Mouse (Mus musculus) macrophage (primary cell): Measurements from ENCODE around the gene Rab3il1. TPM values are rescaled to one million over a fixed set of nuclear protein-coding genes. Genes with fewer than 3 reads are reported as not detected.

Experiments used
- H3K27ac ChIP-seq: fragments of 350-480 bp; formaldehyde crosslinking; 2 replicates; pipeline ENCODE4 v1.9.0; 2021
- H3K36me3 ChIP-seq: fragments of 350-480 bp; formaldehyde crosslinking; 2 replicates; pipeline ENCODE4 v1.9.0; 2021; ENCODE audit errors: inconsistent target
- H3K4me3 ChIP-seq: fragments of 350-480 bp; formaldehyde crosslinking; 2 replicates; pipeline ENCODE4 v1.9.0; 2021; ENCODE audit errors: inconsistent target
- H3K79me2 ChIP-seq: fragments of 350-480 bp; formaldehyde crosslinking; 2 replicates; pipeline ENCODE4 v1.9.0; 2021; ENCODE audit errors: inconsistent target
- WGBS: methylation state at CpG from one replicate; pipeline ENCODE4 v1.1.7; 2026; ENCODE audit warnings: inconsistent platforms; ENCODE audit not compliant: missing documents; 5-methylcytosine and 5-hydroxymethylcytosine counted together
- polyA plus RNA-seq: library from polyadenylated mRNA; stranded (reverse); fragments of 250-400 nt; gene quantifications from 3 replicates; pipeline ENCODE4 v1.2.4, GENCODE M21; 2018; ENCODE audit warnings: inconsistent platforms

Gene Rab3il1
- polyA plus RNA-seq, 1 experiment from 2014 or later, result 97.7 TPM

GRCm38 (mm10) chr19:9989171-9989883 lies 12.1 kb upstream of the Rab3il1 start:
- 60% methylated on average over 16 of the region's 17 CpGs for WGBS
- peaks cover 10% of the 10 kb centered on the region for H3K79me2 ChIP-seq
- no peak overlapping the region for H3K27ac ChIP-seq
- H3K36me3 ChIP-seq, result 0 out of 2 replicates have a peak, but pooled peaks cover 3% of the 10 kb centered on the region
- H3K4me3 ChIP-seq, result no peak overlapping the region

GRCm38 (mm10) chr19:9989884-9990256 lies 11.6 kb upstream of the Rab3il1 start:
- Histone ChIP-seq H3K36me3 (no peaks in the 10 kb centered on the region), H3K79me2 (peaks cover 5% of the 10 kb centered on the region; the same call in 1 of the 2 replicates), H3K27ac (no peak overlapping the region), H3K4me3 (no peak overlapping the region)

- Histone ChIP-seq H3K4me3 (no peak overlapping the region), H3K27ac (no peak overlapping the region), H3K36me3 (no peaks in the 10 kb centered on the region), H3K79me2 (no peaks in the 10 kb centered on the region)
- WGBS, result 28% methylated on average over 4 of the region's 5 CpGs
Observed at GRCm38 (mm10) chr19:9991304-9991703, 10.2 kb upstream of the Rab3il1 start.

GRCm38 (mm10) chr19:9992011-9992958 lies 9.2 kb upstream of the Rab3il1 start:
- H3K27ac ChIP-seq, result no peak overlapping the region
- no peaks in the 10 kb centered on the region for H3K79me2 ChIP-seq
- H3K4me3 ChIP-seq, result no peak overlapping the region
- WGBS, result 74% methylated on average over 25 of the region's 26 CpGs
- H3K36me3 ChIP-seq, result no peaks in the 10 kb centered on the region

GRCm38 (mm10) chr19:9993036-9993656 lies 8.3 kb upstream of the Rab3il1 start:
- H3K4me3 ChIP-seq, result no peak overlapping the region
- WGBS, result 20% methylated on average over 17 of the region's 17 CpGs

GRCm38 (mm10) chr19:9997204-9998062 lies 4.0 kb upstream of the Rab3il1 start:
- no peak overlapping the region for H3K27ac ChIP-seq
- H3K4me3 ChIP-seq, result no peak overlapping the region
- 88% methylated on average over 12 of the region's 12 CpGs for WGBS
- H3K36me3 ChIP-seq, result no peaks in the 10 kb centered on the region
- no peaks in the 10 kb centered on the region for H3K79me2 ChIP-seq

More at GRCm38 (mm10) chr19:9993036-9993656, 8.3 kb upstream of the Rab3il1 start:
- H3K36me3 ChIP-seq, result no peaks in the 10 kb centered on the region
- no peaks in the 10 kb centered on the region for H3K79me2 ChIP-seq
- no peak overlapping the region for H3K27ac ChIP-seq

- H3K4me3 ChIP-seq, result no peak overlapping the region
- H3K27ac ChIP-seq, result no peak overlapping the region
- H3K79me2 ChIP-seq, result no peaks in the 10 kb centered on the region
- WGBS, result 73% methylated on average over 2 of the region's 2 CpGs
- H3K36me3 ChIP-seq, result no peaks in the 10 kb centered on the region
Observed at GRCm38 (mm10) chr19:9998063-9998416, 3.4 kb upstream of the Rab3il1 start.

GRCm38 (mm10) chr19:9998736-9999486 lies 2.6 kb upstream of the Rab3il1 start:
- Histone ChIP-seq H3K4me3 (no peak overlapping the region), H3K36me3 (no peaks in the 10 kb centered on the region), H3K79me2 (no peaks in the 10 kb centered on the region), H3K27ac (no peak overlapping the region)
- WGBS, result 81% methylated on average over 11 of the region's 13 CpGs

- Histone ChIP-seq H3K4me3 (no peak overlapping the region), H3K79me2 (no peaks in the 10 kb centered on the region), H3K27ac (no peak overlapping the region), H3K36me3 (no peaks in the 10 kb centered on the region)
- WGBS, result 27% methylated on average over 3 of the region's 3 CpGs
Observed at GRCm38 (mm10) chr19:10000330-10000729, 1.1 kb upstream of the Rab3il1 start.

GRCm38 (mm10) chr19:10003696-10004095 lies 2.2 kb downstream of the Rab3il1 start:
- Histone ChIP-seq H3K27ac (no peak overlapping the region), H3K36me3 (no peaks in the 10 kb centered on the region), H3K4me3 (no peak overlapping the region), H3K79me2 (no peaks in the 10 kb centered on the region)
- WGBS, result 92% methylated on average over 1 of the region's 1 CpGs

- WGBS, result 100% methylated on average over 1 of the region's 1 CpGs
- Histone ChIP-seq H3K4me3 (no peak overlapping the region), H3K27ac (no peak overlapping the region), H3K36me3 (no peaks in the 10 kb centered on the region), H3K79me2 (no peaks in the 10 kb centered on the region)
Observed at GRCm38 (mm10) chr19:10011408-10011807, 9.9 kb downstream of the Rab3il1 start.

- Histone ChIP-seq H3K4me3 (no peak overlapping the region), H3K27ac (no peak overlapping the region), H3K79me2 (no peaks in the 10 kb centered on the region), H3K36me3 (no peaks in the 10 kb centered on the region)
- 72% methylated on average over 4 of the region's 6 CpGs for WGBS
Observed at GRCm38 (mm10) chr19:10012827-10013278, 11.4 kb downstream of the Rab3il1 start.

- no peak overlapping the region for H3K27ac ChIP-seq
- no peak overlapping the region for H3K4me3 ChIP-seq
- H3K79me2 ChIP-seq, result peaks cover 3% of the 10 kb centered on the region
- 90% methylated on average over 3 of the region's 3 CpGs for WGBS
- H3K36me3 ChIP-seq, result no peaks in the 10 kb centered on the region
Observed at GRCm38 (mm10) chr19:10013348-10013747, 11.9 kb downstream of the Rab3il1 start.
